Mouse (Mus musculus) left cerebral cortex, adult 11 months (tissue): ENCODE results near the gene Vps35l.

Source experiments
- DNase-seq: peaks from one replicate; pipeline ENCODE4 v3.0.0; 2022; ENCODE audit warnings: low spot score

Gene Vps35l

GRCm38 (mm10) chr7:118777598-118778394 lies 37.8 kb downstream of the Vps35l start:
- no peak for DNase-seq

- DNase-seq = no peak
Observed at GRCm38 (mm10) chr7:118778561-118778960, 38.5 kb downstream of the Vps35l start.

GRCm38 (mm10) chr7:118783305-118784001 lies 43.4 kb downstream of the Vps35l start:
- no peak for DNase-seq

- DNase-seq = no peak
Observed at GRCm38 (mm10) chr7:118786091-118786490, 46.1 kb downstream of the Vps35l start.

GRCm38 (mm10) chr7:118787326-118787725 lies 47.3 kb downstream of the Vps35l start:
- DNase-seq = no peak

- no peak for DNase-seq
Observed at GRCm38 (mm10) chr7:118788481-118788880, 48.5 kb downstream of the Vps35l start.

GRCm38 (mm10) chr7:118790292-118790691 lies 50.3 kb downstream of the Vps35l start:
- no peak for DNase-seq

- DNase-seq = no peak
Observed at GRCm38 (mm10) chr7:118793899-118794298, 53.9 kb downstream of the Vps35l start.

- DNase-seq = no peak
Observed at GRCm38 (mm10) chr7:118795779-118796178, 55.8 kb downstream of the Vps35l start.

GRCm38 (mm10) chr7:118796838-118797237 lies 56.8 kb downstream of the Vps35l start:
- DNase-seq = no peak

GRCm38 (mm10) chr7:118797600-118797999 lies 57.6 kb downstream of the Vps35l start:
- no peak for DNase-seq

GRCm38 (mm10) chr7:118798105-118798570 lies 58.1 kb downstream of the Vps35l start:
- DNase-seq = no peak

GRCm38 (mm10) chr7:118800112-118800734 lies 60.2 kb downstream of the Vps35l start:
- no peak for DNase-seq

GRCm38 (mm10) chr7:118801791-118802190 lies 61.8 kb downstream of the Vps35l start:
- DNase-seq = no peak

GRCm38 (mm10) chr7:118803425-118803824 lies 63.4 kb downstream of the Vps35l start:
- DNase-seq = no peak

GRCm38 (mm10) chr7:118806631-118807411 lies 66.8 kb downstream of the Vps35l start:
- DNase-seq = no peak

- no peak for DNase-seq
Observed at GRCm38 (mm10) chr7:118807899-118808298, 67.9 kb downstream of the Vps35l start.

GRCm38 (mm10) chr7:118811407-118812106 lies 71.5 kb downstream of the Vps35l start:
- no peak for DNase-seq

- no peak for DNase-seq
Observed at GRCm38 (mm10) chr7:118813592-118813991, 73.6 kb downstream of the Vps35l start.

GRCm38 (mm10) chr7:118816275-118816674 lies 76.2 kb downstream of the Vps35l start:
- DNase-seq = no peak

GRCm38 (mm10) chr7:118817741-118818140 lies 77.7 kb downstream of the Vps35l start:
- no peak for DNase-seq
